Mouse (Mus musculus): Measurements from ENCODE around the gene Bcorl1.

DNA sequence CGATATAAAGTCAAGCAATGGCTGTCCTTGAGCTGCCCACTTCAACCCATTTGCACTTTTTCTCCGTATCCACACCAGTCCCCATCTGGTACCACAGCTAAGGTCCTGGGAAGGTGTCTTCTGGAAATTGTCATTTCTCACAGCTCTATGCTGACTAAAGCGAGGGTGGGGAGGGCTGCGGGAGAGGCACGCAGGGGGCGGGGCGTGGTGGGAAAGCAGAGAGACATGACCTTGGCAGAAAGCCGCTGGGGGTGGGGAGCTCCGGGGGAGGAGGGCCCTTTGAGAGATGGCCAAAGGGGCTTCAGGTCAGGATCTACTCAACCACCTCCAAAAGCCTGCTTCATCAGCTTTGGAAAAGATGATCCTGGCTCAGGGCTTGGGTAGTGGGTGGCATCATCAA, 113.9 kb downstream of the Bcorl1 start:
- TF ChIP-seq CTCF (IDR thresholded peaks at IDR 0.05; ENCODE audit: low read depth) = no peak
- TF ChIP-seq EP300 (optimal IDR thresholded peaks at IDR 0.05) = no peak
